In the genomic region with DNA sequence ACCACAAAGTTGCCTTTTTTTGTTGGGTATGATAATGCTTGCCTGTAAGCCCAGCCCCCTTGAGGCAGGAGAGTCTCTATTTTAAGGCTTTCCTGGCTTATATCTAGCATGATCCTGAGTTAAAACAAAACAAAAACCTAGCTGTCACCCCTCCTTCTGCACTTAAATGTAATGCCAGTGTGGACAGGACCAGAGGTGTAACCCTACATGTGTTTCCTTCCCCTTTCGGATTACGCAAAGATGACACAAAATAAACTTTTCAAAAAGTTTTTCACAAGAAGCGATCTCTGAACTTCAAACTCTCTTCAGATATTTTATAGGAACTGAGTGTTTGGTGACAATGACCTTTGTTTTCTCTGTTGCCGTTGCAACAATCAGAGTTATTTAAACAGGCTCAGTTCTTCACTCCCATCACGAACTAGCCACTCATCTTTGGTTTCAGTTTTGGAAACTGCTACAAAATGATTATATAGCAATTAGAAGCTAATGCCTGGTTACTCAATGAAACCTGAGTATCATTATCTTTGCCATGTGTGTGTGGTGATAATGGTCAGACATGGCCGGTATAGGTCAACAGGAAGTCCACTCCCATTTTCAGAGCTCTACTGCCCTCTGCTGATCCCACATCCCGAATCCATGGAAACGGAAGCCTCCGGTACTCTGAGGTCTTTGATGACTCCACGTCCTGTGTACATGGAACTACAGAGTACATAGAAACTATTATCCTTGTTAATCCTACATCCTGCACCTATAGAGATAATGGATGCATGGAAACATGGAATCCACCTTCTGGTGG, we compare ENCODE assay signal across 8 mouse cellular contexts.
DNase-seq lines count a peak whose midpoint lies in the region; ATAC-seq and TF ChIP-seq lines count a peak whose summit lies in the region.

No protein-coding gene starts in this region.

- H3K27ac ChIP-seq in intestine, embryonic 16.5 days (ENCODE audit: low read length) = no peak overlapping the region
- no peak overlapping the region for H3K27ac ChIP-seq in intestine, embryonic 15.5 days
- H3K27ac ChIP-seq in bone marrow, adult 2 months (ENCODE audit: control insufficient read depth, insufficient read depth, low read depth, low read length, poor library complexity) = no peak overlapping the region; the same call in 1 of the 2 replicates
- H3K27ac ChIP-seq in intestine, postnatal 0 days (ENCODE audit: low read depth, low read length) = no peak overlapping the region
- H3K27ac ChIP-seq in limb, embryonic 11.5 days (replicated peaks; ENCODE audit: low read depth, low read length) = no peak overlapping the region

- ATAC-seq in intestine, embryonic 16.5 days = peak; percentile 46; the same call in 1 of the 2 replicates
- no peak for ATAC-seq in intestine, embryonic 15.5 days
- peak; percentile 78 for ATAC-seq in frontal cortex, adult (ENCODE audit: low TSS enrichment)
- no peak for ATAC-seq in intestine, postnatal 0 days
- no peak for ATAC-seq in limb, embryonic 11.5 days (ENCODE audit: insufficient number of reproducible peaks, low FRiP score, low TSS enrichment, low read depth)

- H3K9me3 ChIP-seq in intestine, embryonic 16.5 days (ENCODE audit: control insufficient read depth, low read length) = no peaks in the 10 kb centered on the region
- H3K9me3 ChIP-seq in intestine, embryonic 15.5 days = no peaks in the 10 kb centered on the region
- no peaks in the 10 kb centered on the region for H3K9me3 ChIP-seq in intestine, postnatal 0 days (ENCODE audit: control insufficient read depth)
- H3K9me3 ChIP-seq in limb, embryonic 11.5 days (ENCODE audit: control insufficient read depth, low read length) = no peaks in the 10 kb centered on the region

- no peak overlapping the region for H3K4me2 ChIP-seq in intestine, embryonic 16.5 days (ENCODE audit: low read depth, low read length)
- no peak overlapping the region for H3K4me2 ChIP-seq in intestine, embryonic 15.5 days (replicated peaks)
- H3K4me2 ChIP-seq in intestine, postnatal 0 days (replicated peaks; ENCODE audit: low read depth) = no peak overlapping the region
- no peak overlapping the region for H3K4me2 ChIP-seq in limb, embryonic 11.5 days (ENCODE audit: low read depth, severe bottlenecking)

- no peak overlapping the region for H3K9ac ChIP-seq in intestine, embryonic 16.5 days (ENCODE audit: low read depth, low read length)
- H3K9ac ChIP-seq in intestine, embryonic 15.5 days = no peak overlapping the region
- no peak overlapping the region for H3K9ac ChIP-seq in intestine, postnatal 0 days (ENCODE audit: low read depth, low read length)
- no peak overlapping the region for H3K9ac ChIP-seq in limb, embryonic 11.5 days (ENCODE audit: low read length)

- H3K4me1 ChIP-seq in intestine, embryonic 16.5 days (ENCODE audit: control insufficient read depth, insufficient read depth, low read length) = no peaks in the 10 kb centered on the region
- no peaks in the 10 kb centered on the region for H3K4me1 ChIP-seq in intestine, embryonic 15.5 days (replicated peaks)
- H3K4me1 ChIP-seq in bone marrow, adult 2 months (ENCODE audit: control insufficient read depth, insufficient read depth, low read length) = peaks cover 2% of the 10 kb centered on the region
- H3K4me1 ChIP-seq in intestine, postnatal 0 days (replicated peaks; ENCODE audit: control insufficient read depth, insufficient read depth, low read length) = no peaks in the 10 kb centered on the region
- H3K4me1 ChIP-seq in limb, embryonic 11.5 days (ENCODE audit: control insufficient read depth, insufficient read depth, low read length) = no peaks in the 10 kb centered on the region

- no peak overlapping the region for H3K4me3 ChIP-seq in intestine, embryonic 16.5 days (ENCODE audit: low read length)
- H3K4me3 ChIP-seq in intestine, embryonic 15.5 days (replicated peaks) = no peak overlapping the region
- peak overlapping the region; percentile 55 for H3K4me3 ChIP-seq in bone marrow, adult 2 months (replicated peaks; ENCODE audit: control insufficient read depth, low read depth, low read length)
- no peak overlapping the region for H3K4me3 ChIP-seq in intestine, postnatal 0 days (ENCODE audit: low read depth, low read length)
- H3K4me3 ChIP-seq in limb, embryonic 11.5 days (ENCODE audit: low read depth, low read length) = no peak overlapping the region

- TF ChIP-seq CTCF in bone marrow, adult 2 months (IDR thresholded peaks at IDR 0.05; ENCODE audit: control insufficient read depth, insufficient read depth, low read length) = peak; percentile 55
- peak; percentile 79 for TF ChIP-seq CTCF in intestine, postnatal 0 days (IDR thresholded peaks at IDR 0.05; ENCODE audit: low read depth)

- no peaks in the 10 kb centered on the region for H3K27me3 ChIP-seq in intestine, embryonic 16.5 days (replicated peaks; ENCODE audit: control insufficient read depth, insufficient read depth, low read length)
- H3K27me3 ChIP-seq in intestine, embryonic 15.5 days (replicated peaks) = no peaks in the 10 kb centered on the region
- H3K27me3 ChIP-seq in intestine, postnatal 0 days (replicated peaks; ENCODE audit: control insufficient read depth, insufficient read depth, low read length) = no peaks in the 10 kb centered on the region
- no peaks in the 10 kb centered on the region for H3K27me3 ChIP-seq in limb, embryonic 11.5 days (ENCODE audit: control insufficient read depth, insufficient read depth, low read length)

- H3K36me3 ChIP-seq in intestine, embryonic 16.5 days (ENCODE audit: control insufficient read depth, insufficient read depth, low read length) = no peaks in the 10 kb centered on the region
- H3K36me3 ChIP-seq in intestine, embryonic 15.5 days = no peaks in the 10 kb centered on the region
- no peaks in the 10 kb centered on the region for H3K36me3 ChIP-seq in intestine, postnatal 0 days (ENCODE audit: control insufficient read depth, insufficient read depth)
- H3K36me3 ChIP-seq in limb, embryonic 11.5 days (ENCODE audit: control insufficient read depth, insufficient read depth, low read length) = no peaks in the 10 kb centered on the region

- WGBS in intestine, embryonic 16.5 days = 66% methylated on average over 10 of the region's 10 CpGs
- WGBS in intestine, embryonic 15.5 days = 65% methylated on average over 10 of the region's 10 CpGs
- 13% methylated on average over 10 of the region's 10 CpGs for WGBS in bone marrow, adult 2 months
- WGBS in intestine, postnatal 0 days = 57% methylated on average over 10 of the region's 10 CpGs
- WGBS in limb, embryonic 11.5 days = 65% methylated on average over 10 of the region's 10 CpGs

- TF ChIP-seq POLR2A in bone marrow, adult 2 months (IDR thresholded peaks at IDR 0.05; ENCODE audit: borderline replicate concordance, control insufficient read depth, low read depth, low read length) = no peak

- peak; percentile 64 for DNase-seq in limb, embryonic 11.5 days (ENCODE audit: low spot score)
- DNase-seq in naive thymus-derived CD4-positive, alpha-beta T cell, adult 2 months (ENCODE audit: low read depth) = peak; percentile 28
- DNase-seq in urinary bladder, postnatal 4 days (ENCODE audit: low spot score in 2 of 2) = peak; percentile 55 to 73

Comparison
In these comparisons a context has a peak if more than half of its experiments do, and no peak if none do; other contexts are left out.
1. ATAC-seq: peak in intestine, embryonic 16.5 days (single experiment) and frontal cortex, adult (single experiment); none in intestine, embryonic 15.5 days (single experiment), intestine, postnatal 0 days (single experiment) and limb, embryonic 11.5 days (single experiment).
2. Peak in every context shown above with its lines, with median percentiles within 50 percentile points of each other: DNase-seq.